Mouse (Mus musculus): ENCODE measurements around the gene Cdk2ap2. TPM values are rescaled to one million over a fixed set of nuclear protein-coding genes. Genes with fewer than 3 reads are reported as not detected.
"Not testable (repeated sequence)": the region's sequence is repeated elsewhere in the genome, so short reads cannot be mapped to it uniquely, and the experiment has no call there.

The Cdk2ap2 gene
- polyA plus RNA-seq, 1 experiment: 32.1 TPM

DNA sequence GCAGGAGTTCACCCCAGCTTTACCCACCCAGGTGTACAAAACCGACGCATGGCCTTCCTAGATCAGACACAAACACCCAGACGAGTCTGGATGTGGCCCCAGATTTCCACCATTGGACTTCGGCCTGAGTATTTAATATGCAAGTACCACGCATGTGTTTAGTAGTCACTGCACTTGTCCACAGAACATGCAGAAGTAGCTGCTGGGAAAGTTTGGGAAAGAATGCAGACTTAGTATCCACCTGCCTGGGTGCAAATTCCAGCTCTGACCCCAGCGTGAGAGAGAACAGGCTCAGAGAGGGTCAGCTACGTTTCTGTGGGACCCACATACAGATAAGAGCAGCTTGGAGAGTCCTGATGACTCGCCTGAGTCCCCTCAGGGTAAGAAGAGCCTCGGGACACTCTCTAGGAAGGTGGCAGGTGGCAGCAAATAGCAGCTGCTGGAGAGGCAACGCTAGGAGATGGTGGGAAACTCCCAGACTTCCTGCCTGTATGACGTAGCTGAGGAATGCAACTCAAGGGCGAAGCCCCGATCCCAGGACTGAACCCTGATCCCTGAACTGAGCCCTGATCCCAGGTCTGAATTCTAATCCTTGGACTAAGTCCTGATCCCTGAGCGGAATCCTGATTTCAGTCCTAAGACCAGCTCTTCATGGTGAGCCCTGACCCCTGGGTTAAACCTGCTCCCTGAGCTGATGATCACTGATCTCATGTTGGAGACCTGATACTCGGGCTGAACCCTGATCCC lies 40.9 kb upstream of the Cdk2ap2 start:
- Histone ChIP-seq H3K4me1 (ENCODE audit: control insufficient read depth, insufficient read depth, low read length) (0 out of 2 replicates have a peak, but pooled peaks cover 2% of the 10 kb centered on the region), H3K27ac (ENCODE audit: insufficient read depth, low read length) (no peak overlapping the region), H3K4me3 (ENCODE audit: insufficient read depth, low read length) (no peak overlapping the region)
- TF ChIP-seq POLR2A (IDR thresholded peaks at IDR 0.05; ENCODE audit: low read depth, low read length) (no peak), CTCF (IDR thresholded peaks at IDR 0.05; ENCODE audit: borderline replicate concordance, insufficient read depth, low read length) (no peak)

DNA sequence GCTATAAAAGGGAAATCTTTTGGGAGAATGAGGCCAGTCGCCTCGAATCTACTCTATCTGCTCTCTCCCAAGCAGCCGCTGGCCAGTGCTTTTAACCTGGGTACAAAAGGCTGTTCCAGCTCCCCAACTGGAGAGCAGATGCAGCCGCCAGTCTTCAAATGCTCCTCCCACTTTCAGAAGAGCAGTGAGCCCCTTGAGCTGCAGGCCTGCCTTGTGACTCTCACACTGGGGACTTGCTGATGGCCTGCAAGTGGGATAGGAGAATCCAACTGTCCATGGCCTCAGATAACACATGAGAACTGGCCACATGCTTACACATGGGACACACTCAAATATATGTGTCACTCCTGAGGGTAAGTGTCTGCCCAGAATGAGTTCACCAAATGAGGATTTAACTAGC lies 40.3 kb upstream of the Cdk2ap2 start:
- H3K4me1 ChIP-seq (ENCODE audit: control insufficient read depth, insufficient read depth, low read length): 0 out of 2 replicates have a peak, but pooled peaks cover 2% of the 10 kb centered on the region
- H3K27ac ChIP-seq (ENCODE audit: insufficient read depth, low read length): no peak overlapping the region
- no peak for TF ChIP-seq CTCF (IDR thresholded peaks at IDR 0.05; ENCODE audit: borderline replicate concordance, insufficient read depth, low read length)
- no peak for TF ChIP-seq POLR2A (IDR thresholded peaks at IDR 0.05; ENCODE audit: low read depth, low read length)
- no peak overlapping the region for H3K4me3 ChIP-seq (ENCODE audit: insufficient read depth, low read length)

DNA sequence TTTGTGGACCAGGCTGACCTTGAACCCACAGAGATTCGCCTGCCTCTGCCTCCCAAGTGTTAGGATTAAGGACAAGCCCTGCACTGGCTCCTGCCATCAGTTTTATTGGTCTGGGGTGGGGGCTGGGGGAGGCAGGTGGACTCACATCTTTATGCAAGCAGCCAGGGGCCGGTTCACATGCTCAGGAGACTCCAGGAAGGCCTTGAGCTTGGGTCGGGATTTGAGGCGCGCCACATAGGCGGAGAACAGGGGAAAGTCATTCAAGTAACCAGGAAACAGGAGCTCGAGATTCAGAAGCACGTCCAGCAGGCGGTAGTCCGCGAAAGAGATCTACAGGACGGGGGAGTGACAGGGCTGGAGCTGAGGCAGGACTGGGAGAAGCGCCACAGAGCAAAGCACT lies 39.6 kb upstream of the Cdk2ap2 start:
- H3K4me1 ChIP-seq (ENCODE audit: control insufficient read depth, insufficient read depth, low read length): no peaks in the 10 kb centered on the region
- TF ChIP-seq CTCF (IDR thresholded peaks at IDR 0.05; ENCODE audit: borderline replicate concordance, insufficient read depth, low read length) (no peak), POLR2A (IDR thresholded peaks at IDR 0.05; ENCODE audit: low read depth, low read length) (no peak)
- no peak overlapping the region for H3K4me3 ChIP-seq (ENCODE audit: insufficient read depth, low read length)
- no peak overlapping the region for H3K27ac ChIP-seq (ENCODE audit: insufficient read depth, low read length)

DNA sequence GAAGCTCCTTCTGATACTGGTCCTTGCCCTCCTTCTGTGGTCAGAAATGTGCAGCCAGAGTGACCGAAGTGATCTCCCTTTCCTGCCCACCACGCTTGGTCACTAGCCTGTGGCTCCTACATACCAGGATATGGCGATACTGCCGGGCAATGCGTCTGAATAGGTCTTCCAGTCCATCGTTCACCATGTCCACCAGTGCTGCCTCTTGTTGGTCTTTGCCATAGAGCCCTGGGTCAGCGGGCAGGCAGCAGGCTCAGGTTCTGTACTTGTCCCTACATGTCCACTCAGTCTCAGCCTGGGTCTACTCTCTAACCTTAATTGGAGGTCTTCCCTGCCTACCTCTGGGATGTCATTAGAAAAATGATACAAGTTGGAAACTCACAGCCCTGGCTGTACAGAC lies 39.0 kb upstream of the Cdk2ap2 start:
- no peaks in the 10 kb centered on the region for H3K4me1 ChIP-seq (ENCODE audit: control insufficient read depth, insufficient read depth, low read length)
- no peak overlapping the region for H3K27ac ChIP-seq (ENCODE audit: insufficient read depth, low read length)
- no peak overlapping the region for H3K4me3 ChIP-seq (ENCODE audit: insufficient read depth, low read length)
- TF ChIP-seq CTCF (IDR thresholded peaks at IDR 0.05; ENCODE audit: borderline replicate concordance, insufficient read depth, low read length): no peak
- TF ChIP-seq POLR2A (IDR thresholded peaks at IDR 0.05; ENCODE audit: low read depth, low read length): no peak

DNA sequence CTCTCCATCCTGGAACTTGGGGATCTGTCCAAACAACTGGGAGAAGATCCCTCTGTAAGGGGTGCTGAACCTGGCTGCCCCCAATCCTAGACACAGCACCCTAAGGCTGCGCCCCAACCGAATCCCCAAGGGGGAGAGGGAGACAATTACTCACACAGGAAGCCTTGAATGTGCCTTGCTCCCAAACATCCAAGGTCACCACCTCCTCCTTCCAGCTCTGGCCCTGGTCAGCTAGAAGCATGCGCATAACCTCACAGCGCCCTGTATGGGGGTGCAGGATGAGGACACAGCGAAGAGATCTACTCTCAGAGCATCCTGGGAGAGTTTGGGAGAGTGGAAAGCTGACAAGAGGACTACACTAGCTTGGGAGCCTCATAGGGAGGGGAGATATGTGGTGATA lies 38.4 kb upstream of the Cdk2ap2 start:
- Histone ChIP-seq H3K27ac (ENCODE audit: insufficient read depth, low read length) (no peak overlapping the region), H3K4me1 (ENCODE audit: control insufficient read depth, insufficient read depth, low read length) (no peaks in the 10 kb centered on the region), H3K4me3 (ENCODE audit: insufficient read depth, low read length) (no peak overlapping the region)
- no peak for TF ChIP-seq POLR2A (IDR thresholded peaks at IDR 0.05; ENCODE audit: low read depth, low read length)
- TF ChIP-seq CTCF (IDR thresholded peaks at IDR 0.05; ENCODE audit: borderline replicate concordance, insufficient read depth, low read length): no peak

DNA sequence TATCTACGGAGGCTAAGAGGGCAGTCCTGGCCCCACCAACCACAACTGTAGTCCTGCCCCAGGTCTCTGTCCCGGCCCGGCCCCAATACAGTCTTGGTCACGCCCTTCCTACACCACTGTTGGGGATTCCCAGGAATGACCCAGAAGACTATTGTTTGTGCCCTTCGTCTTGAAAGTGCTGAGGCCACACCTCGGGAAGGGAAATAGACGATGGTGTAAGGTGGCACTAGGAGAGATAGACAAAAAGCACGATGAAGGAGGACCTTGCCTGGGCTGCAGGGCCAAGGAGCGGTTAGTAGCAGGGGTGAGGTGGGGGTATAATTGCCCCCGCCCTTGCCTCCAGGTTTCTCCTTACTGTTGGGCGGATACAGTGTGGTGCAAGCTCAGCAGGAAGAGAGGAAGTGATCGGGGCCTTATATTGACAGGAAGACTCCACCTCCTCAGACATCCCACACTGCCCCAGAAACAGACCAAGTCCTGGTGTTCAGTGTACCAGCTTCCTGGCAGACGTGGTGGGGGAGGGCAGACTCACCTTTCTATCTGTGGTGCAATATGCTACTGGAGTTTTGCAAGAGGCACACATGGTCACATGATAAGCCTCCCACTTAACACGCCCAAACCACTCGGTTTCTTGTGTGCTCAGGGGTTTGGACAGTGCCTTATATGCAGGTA lies 37.8 kb upstream of the Cdk2ap2 start, which contains the start of gene Gstp3:
Gstp3 (minus strand) TSS at position 501 of the 672 bp plus-strand sequence.
- Histone ChIP-seq H3K4me3 (ENCODE audit: insufficient read depth, low read length) (no peak within 1 kb of the TSS), H3K27ac (ENCODE audit: insufficient read depth, low read length) (no peak within 1 kb of the TSS), H3K4me1 (ENCODE audit: control insufficient read depth, insufficient read depth, low read length) (no peaks in the 10 kb centered on the region)
- TF ChIP-seq CTCF (IDR thresholded peaks at IDR 0.05; ENCODE audit: borderline replicate concordance, insufficient read depth, low read length): no peak
- no peak for TF ChIP-seq POLR2A (IDR thresholded peaks at IDR 0.05; ENCODE audit: low read depth, low read length)

DNA sequence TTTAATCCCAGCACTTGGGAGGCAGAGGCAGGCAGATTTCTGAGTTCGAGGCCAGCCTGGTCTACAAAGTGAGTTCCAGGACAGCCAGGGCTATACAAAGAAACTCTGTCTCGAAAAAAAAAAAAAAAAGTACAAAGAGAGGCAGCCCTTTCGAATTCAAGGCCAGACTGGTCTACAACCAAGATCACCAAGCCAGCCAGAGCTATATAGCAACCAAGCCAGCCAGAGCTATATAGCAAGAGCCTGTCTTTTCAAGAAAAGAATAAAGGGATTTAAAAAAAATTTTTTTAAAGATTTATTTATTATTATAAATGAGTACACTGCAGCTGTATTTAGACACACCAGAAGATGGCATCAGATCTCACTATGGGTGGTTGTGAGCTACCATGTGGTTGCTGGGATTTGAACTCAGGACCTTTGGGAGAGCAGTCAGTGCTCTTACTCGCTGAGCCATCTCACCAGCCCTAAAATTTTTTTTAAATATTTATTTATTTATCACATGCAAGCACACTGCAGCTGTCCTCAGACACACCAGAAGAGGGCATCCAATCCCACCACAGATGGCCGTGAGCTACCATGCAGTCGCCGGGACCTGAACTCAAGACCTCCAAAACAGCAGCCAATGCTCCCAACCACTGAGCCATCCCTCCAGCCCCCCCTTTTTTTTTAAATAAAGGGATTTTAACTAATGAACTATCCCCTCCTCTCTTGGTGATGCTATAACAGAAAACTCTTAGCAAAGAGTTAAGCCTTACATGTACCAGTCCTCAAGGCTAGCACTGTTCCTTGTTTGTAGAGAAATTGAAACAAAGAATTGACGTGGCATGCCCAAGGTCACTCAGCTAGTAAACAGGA lies 36.7 kb upstream of the Cdk2ap2 start:
- not testable (repeated sequence) for H3K27ac ChIP-seq (ENCODE audit: insufficient read depth, low read length); H3K4me1 ChIP-seq (ENCODE audit: control insufficient read depth, insufficient read depth, low read length); H3K4me3 ChIP-seq (ENCODE audit: insufficient read depth, low read length)

DNA sequence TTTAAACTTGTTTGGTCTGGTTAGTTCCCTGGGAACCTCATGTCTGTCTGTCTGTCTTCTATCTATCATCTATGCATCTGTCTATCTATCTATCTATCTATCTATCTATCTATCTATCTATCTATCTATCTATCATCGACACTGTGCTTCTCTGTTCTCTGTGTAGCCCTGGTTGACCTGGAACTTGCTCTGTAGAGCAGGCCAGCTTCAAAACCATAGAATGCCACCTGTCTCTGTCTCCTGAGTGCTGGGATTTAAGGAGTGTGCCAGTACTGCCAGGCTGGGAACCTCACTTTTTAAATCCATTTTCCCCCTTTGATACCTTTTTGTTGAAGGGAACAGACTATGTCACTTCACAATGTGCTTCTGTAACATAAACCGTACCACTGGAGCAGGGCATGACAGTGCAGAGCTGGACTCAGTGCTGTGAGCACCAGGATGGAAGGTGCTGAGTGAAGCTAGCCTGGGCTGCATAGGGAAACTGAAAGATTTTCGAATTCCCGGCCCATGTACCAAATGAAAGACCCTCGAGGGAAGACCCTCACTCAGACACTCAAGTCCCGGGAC lies 36.0 kb upstream of the Cdk2ap2 start:
- no peak for TF ChIP-seq CTCF (IDR thresholded peaks at IDR 0.05; ENCODE audit: borderline replicate concordance, insufficient read depth, low read length)
- TF ChIP-seq POLR2A (IDR thresholded peaks at IDR 0.05; ENCODE audit: low read depth, low read length): no peak
- H3K4me3 ChIP-seq (ENCODE audit: insufficient read depth, low read length): no peak overlapping the region
- no peak overlapping the region for H3K27ac ChIP-seq (ENCODE audit: insufficient read depth, low read length)
- no peaks in the 10 kb centered on the region for H3K4me1 ChIP-seq (ENCODE audit: control insufficient read depth, insufficient read depth, low read length)

DNA sequence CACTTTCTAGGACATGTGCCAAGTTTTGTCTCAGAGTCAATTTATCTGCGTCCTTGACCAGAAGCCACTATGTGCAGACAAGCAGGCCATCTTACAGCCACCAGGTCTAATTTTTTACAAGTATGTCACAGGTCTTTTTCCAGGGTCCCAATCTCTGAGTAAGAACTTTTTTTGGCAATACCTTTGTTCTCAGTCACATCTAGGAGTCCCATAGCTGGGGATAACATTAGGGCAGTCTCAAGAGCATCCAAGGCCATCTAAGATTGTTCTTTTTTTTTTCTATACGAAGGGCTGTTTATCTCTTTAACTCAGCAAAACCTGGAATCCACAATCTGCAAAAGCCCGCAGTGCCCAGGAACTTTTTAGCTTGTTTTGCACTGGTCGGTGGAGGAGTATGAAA lies 33.6 kb upstream of the Cdk2ap2 start:
- H3K4me1 ChIP-seq (ENCODE audit: control insufficient read depth, insufficient read depth, low read length); H3K27ac ChIP-seq (ENCODE audit: insufficient read depth, low read length); H3K4me3 ChIP-seq (ENCODE audit: insufficient read depth, low read length): not testable (repeated sequence)

DNA sequence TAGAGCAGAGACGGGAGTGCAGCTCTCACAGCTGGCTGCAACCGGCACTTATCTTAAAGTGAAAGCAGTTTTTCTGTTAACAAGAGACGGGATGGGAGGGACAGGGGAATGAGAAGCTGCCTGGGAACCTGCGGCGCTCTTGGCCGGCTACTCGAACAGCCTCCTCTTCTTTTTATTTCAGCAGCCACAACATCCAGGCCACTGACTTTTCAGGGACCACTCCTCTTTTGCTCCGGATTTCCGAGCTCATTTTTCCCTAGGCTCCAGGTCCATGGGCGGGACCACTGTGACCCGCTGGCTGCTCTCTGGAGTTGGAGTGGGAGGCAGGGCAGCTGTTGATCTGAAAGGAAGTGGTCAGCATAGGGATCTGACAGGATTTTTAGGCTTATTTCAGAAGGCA lies 32.5 kb upstream of the Cdk2ap2 start:
- not testable (repeated sequence) for H3K4me1 ChIP-seq (ENCODE audit: control insufficient read depth, insufficient read depth, low read length); H3K4me3 ChIP-seq (ENCODE audit: insufficient read depth, low read length); H3K27ac ChIP-seq (ENCODE audit: insufficient read depth, low read length)

All from embryonic fibroblast, embryonic 13.5 days (primary cell).